Mouse (Mus musculus): Measurements from ENCODE around the gene Fsip1. TPM values are rescaled to one million over a fixed set of nuclear protein-coding genes. Genes with fewer than 3 reads are reported as not detected.
"Not testable (repeated sequence)": the region's sequence is repeated elsewhere in the genome, so short reads cannot be mapped to it uniquely, and the experiment has no call there.

Fsip1 gene
- total RNA-seq, 1 experiment from 2014 or later: 0.52 TPM

DNA sequence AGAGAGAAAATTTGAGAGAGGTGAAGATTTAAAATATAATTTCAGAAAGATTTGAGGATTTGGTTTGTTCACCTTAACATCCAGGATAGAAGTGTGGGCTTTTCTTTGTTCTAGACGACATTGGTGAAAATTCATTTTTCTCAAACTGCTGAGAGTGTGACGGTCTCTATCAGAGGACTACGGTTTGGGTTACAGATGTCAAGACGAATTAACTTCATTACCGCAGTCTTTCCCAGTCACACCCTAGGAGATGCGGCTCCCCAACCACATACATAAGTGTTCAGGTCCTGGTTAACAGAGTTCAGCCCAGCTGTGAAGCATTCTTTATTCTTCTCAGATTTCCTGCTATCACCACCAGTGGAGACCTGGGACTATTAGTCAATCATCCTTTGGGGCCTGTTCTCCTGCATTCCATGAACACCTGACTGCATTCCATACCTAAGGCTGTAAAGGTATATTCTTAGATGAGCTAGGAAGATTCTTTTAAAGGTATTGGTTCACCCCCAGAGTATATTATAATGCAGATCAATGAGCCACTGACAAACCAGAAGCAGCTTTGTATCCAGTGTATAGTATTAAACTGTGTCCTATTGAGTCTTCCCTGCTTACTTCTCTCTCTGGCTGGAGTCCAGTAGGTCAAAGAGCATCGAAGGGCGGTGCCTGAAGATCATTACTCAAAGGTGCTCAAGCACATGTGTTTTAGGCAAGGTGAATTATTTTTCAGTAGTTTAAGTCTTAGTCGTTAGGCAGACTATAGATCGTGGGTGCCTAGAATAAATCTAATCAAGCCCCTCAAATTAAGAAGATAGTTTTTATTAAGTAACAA, 82.0 kb downstream of the Fsip1 start:
- no peak for DNase-seq

GRCm38 (mm10) chr2:118168225-118168624, 88.5 kb downstream of the Fsip1 start:
- no peak for DNase-seq

- no peak for DNase-seq
Observed at GRCm38 (mm10) chr2:118167731-118168130, 89.0 kb downstream of the Fsip1 start.

DNA sequence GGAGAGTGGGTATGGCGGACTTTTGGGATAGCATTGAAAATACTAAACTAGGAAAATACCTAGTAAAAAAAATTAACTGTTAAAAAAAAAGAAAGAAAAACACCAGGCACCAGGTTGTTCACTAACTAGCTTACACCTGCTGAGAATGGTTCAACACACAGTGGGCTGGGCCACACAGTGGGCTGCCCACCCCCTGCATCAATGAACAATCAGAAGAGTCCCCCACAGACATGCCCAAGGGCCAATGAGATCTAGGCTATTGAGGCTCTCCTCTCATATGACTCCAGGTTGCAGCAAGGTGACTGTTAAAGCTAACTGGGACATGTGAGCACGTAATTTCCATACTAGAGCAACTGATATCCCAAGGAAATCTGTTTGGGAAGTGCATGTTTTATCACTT, 91.1 kb downstream of the Fsip1 start:
- no peak for DNase-seq

- DNase-seq: no peak
Observed at GRCm38 (mm10) chr2:118164137-118164536, 92.6 kb downstream of the Fsip1 start.

GRCm38 (mm10) chr2:118162486-118162885, 94.3 kb downstream of the Fsip1 start:
- DNase-seq: no peak

DNA sequence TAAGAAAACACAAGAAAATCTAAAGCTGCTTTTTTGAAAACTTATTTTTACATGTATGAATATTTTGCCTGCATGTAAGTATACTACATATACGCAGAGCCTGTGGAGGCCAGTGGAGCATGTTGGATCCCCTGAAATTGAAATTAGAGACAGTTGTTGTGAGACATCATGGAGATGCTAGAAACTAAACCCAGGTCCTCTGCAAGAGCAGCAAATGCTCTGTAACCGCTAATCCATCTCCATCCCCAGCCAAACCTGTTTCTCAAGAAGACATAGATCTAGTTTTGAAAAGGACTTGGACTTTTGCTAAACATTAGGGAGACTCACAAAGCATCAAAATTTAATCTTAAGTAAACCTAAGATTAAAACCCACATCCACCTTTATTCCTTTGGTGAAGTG, 95.8 kb downstream of the Fsip1 start:
- no peak for DNase-seq

DNA sequence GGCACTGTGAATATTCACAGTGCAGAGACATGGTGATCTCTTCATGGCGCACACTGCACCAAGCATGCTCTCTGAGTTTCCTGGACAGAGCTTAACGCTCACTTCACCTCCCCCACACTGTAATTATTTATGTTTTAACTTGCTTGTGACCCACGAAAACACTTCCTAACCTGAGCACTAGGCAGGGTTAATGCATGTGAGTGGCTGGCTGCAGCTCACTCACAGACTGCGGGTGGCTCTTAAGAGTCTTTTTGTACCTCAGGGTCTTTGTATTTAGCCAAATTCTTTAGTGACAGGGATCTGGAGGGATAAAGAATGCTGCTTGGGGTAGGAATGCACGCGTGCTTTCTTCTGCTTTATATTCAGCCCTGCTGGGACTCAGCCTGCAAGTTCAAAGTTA, 96.2 kb downstream of the Fsip1 start:
- DNase-seq: no peak

DNA sequence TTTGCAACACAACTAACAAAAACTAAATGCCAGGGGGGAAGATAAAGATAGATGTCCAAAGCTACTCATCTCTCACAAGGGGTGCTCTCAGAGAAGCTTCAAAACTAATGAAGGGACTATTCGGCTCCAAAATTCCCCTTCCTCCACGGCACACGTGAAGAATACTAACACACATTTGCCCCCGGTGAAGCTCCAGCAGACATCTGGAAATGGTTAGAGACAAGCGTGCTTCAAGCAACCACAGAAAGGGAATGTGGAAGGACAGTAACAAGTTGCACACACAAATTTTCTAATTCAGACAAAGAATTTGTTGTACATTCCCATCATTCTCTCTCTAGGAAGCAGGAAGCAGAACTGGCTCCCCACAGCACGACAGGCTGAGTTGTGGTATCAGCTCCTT, 97.6 kb downstream of the Fsip1 start:
- DNase-seq: no peak

DNA sequence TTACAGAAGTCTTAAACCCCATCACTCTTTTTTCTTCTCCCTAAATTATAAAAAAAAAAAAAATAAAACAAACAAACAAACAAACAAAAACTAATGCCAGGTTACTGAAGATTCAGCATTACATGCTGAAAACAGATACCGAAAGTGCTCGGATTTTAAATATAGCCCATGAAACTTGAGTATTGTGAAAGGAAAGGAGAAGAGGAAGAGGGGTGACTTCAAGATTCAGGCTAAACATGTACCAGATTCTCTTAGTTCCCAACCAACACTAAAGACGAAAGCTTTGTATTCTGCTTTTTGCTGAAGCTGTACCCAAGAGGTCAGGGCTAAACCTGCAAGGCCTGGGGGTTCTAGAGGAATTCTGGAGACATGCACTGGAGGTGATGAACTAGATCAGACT, 98.7 kb downstream of the Fsip1 start:
- no peak for DNase-seq

- peak; percentile 79 for DNase-seq
Observed at GRCm38 (mm10) chr2:118149855-118150563, 106.8 kb downstream of the Fsip1 start.

- no peak for DNase-seq
Observed at GRCm38 (mm10) chr2:118148321-118149142, 108.2 kb downstream of the Fsip1 start.

- not testable (repeated sequence) for DNase-seq
Observed at GRCm38 (mm10) chr2:118147749-118148148, 109.0 kb downstream of the Fsip1 start.

- no peak for DNase-seq
Observed at GRCm38 (mm10) chr2:118141651-118142050, 115.1 kb downstream of the Fsip1 start.

DNA sequence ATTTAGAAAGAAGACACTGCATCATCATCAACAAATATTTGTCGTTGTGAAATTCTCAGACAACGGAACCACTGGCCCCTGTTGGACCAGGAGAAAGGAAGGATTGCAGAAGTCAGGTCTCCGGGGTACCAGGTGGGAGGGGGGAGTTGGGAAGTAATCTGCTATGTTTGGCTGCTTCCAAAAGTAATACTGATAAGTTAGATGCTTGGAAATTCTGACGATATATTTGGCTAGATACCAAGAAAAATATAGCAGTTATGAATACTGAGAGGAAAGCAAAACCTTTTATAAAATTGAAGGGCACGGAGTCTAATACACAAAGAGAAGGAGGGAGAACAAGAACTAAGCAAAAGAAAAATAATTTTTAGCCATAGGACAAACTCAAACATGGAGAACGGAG, 117.5 kb downstream of the Fsip1 start:
- no peak for DNase-seq

DNA sequence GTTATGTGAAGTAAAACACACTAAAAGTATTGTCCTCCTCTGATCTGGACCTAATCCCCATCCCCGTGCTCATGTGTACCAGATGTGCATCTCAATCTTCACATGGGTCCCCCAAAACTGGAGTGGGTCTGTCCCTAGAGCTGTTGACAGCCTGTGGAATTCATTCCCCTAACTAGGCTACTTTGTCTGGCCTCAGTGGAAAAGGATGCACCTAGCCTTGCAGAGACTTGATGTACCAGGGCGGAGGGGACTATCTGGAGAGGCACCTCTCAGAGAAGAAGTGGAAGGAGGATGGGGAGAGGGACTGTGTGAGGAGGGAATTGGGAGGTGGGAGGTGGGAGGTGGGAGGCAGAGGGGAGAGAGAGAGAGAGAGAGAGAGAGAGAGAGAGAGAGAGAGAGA, 119.0 kb downstream of the Fsip1 start:
- DNase-seq: no peak

- DNase-seq: no peak
Observed at GRCm38 (mm10) chr2:118137071-118137470, 119.7 kb downstream of the Fsip1 start.

GRCm38 (mm10) chr2:118128313-118128712, 128.5 kb downstream of the Fsip1 start:
- no peak for DNase-seq

DNA sequence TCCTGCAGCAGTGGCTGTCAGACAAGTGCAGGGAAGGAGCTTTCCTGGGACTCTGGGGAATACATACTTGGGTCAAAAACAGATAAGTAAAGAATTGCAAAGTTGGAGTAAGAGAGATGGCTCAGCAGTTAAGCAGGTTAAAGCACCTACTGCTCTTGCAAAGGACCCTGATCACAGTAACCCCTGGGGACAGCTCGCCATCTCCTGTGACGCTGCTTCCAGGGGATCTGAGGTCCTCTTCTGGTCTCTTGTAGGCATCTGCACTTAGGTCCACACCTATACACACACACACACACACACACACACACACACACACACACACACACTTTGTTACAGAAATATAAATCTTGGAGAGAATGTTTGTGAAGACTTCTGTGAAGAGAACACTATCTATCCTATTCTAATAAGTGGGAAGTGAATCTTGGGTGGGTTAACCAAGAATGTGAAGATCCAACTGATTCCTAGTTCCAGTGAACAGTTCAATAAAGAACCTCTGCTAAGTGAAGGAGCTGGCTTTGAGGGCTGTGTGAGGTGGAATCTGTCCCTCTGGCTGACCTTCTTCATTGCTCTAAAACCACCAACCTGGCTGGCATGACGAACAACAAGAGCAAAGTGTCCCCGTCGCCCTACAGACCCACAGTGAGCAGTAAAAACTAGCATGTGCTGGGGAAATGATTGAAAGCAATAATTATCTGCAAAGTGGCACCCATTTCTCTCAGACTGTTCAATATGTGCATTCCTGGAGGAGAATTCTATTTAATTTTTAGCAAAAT, 129.1 kb downstream of the Fsip1 start:
- no peak for DNase-seq

DNA sequence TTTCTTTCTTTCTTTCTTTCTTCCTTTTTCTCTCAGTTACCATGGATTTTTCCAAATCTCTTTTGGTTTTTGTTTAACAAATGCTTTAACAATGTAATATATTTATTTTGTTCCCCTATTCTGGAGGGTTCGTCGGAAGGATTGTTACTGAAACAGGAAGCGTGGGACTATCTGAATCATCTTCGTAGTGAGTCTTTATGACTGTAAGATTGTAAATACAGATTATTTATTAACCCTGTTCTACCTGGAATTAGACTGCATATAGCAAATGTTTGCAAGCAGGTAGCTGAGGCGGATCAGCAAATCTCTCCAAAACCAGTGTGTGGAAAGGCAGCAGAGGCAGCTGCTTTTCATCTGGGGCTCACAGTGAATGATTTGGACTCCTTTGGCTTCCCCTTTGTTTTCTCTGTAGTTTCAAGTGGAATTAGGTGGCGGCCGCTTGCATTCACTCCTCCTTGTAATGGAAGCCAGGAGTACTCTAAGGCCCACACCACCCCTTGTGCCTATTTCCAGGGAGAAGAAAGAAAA, 130.8 kb downstream of the Fsip1 start:
- DNase-seq: no peak

DNA sequence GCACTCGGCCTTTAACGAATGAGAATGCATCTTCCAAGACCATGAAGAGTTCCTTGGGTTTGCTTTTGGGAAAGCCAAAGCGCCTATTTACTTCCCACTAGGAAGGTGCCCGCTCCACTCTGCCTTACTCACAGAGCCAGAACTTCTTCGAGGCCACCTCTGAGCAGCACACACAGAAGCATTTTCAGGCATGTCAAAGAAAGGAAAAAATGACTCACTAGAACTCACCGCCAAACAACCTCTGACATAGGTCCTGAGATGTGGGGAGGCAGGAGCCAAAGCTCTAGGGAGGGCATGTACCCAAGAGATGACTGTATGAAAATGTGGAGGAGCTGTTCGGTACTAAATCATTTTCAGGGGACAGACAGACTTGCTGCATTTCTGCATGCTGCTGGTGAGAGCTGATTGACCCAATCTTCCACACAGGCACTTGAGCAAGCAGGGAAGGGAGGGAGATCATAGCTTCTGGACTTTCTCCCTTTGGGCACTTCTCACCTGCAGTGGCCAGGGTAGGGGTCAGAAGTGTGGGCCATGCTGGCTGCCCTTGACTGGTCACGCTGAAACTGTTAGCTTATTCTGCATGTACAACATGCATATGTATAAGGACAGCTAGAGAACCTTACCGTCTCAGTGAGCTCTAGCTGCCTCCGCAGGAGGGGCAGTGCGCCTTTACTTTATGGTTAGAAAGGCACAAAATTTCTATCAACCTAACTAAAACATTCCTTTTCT, 131.4 kb downstream of the Fsip1 start:
- DNase-seq: no peak
